Mouse (Mus musculus) thymus, postnatal 0 days (tissue): ENCODE data around the gene Nog. TPM values are rescaled to one million over a fixed set of nuclear protein-coding genes. Genes with fewer than 3 reads are reported as not detected.

Experiments used
- DNase-seq: peaks from one replicate; pipeline ENCODE4 v3.0.0-alpha.2; 2015; ENCODE audit warnings: low spot score
- polyA plus RNA-seq: library from polyadenylated mRNA; unstranded; fragments of >200 nt; fragmentation: Nextera tagmentation; extraction: Ambion mirVana; gene quantifications from 2 replicates; pipeline ENCODE4 v1.2.1, GENCODE M21; 2015

Nog gene
- polyA plus RNA-seq, 1 experiment from 2014 or later: 0.16 TPM

GRCm38 (mm10) chr11:89269809-89270361 is 32.2 kb downstream of the Nog start:
- DNase-seq: no peak

GRCm38 (mm10) chr11:89267520-89267919 is 34.6 kb downstream of the Nog start:
- no peak for DNase-seq

GRCm38 (mm10) chr11:89265080-89265479 is 37.1 kb downstream of the Nog start:
- no peak for DNase-seq

- DNase-seq: no peak
Observed at GRCm38 (mm10) chr11:89259338-89259915, 42.7 kb downstream of the Nog start.

GRCm38 (mm10) chr11:89257893-89258292 is 44.2 kb downstream of the Nog start:
- no peak for DNase-seq

GRCm38 (mm10) chr11:89253973-89254372 is 48.2 kb downstream of the Nog start:
- no peak for DNase-seq

Other genes with a start within 250 kb of the Nog start
- gene Dgke, start 235.5 kb downstream of the Nog start, polyA plus RNA-seq: 19.8 and 25.5 TPM in 2 replicates
- gene Gm525, start 228.5 kb downstream of the Nog start, polyA plus RNA-seq: 191 and 212 TPM in 2 replicates